Mouse (Mus musculus): ENCODE data around the gene Mfrp.

- TF ChIP-seq CTCF (IDR thresholded peaks at IDR 0.05; ENCODE audit: low read depth, low read length): no peak
- TF ChIP-seq POLR2A (IDR thresholded peaks at IDR 0.05; ENCODE audit: extremely low read depth, insufficient read depth, low read length): no peak
Observed at GRCm38 (mm10) chr9:44143421-44143820, 41.9 kb downstream of the Mfrp start.

Measured in liver, adult 2 months (tissue).